Mouse (Mus musculus): ENCODE results near the gene Mon1a. TPM values are rescaled to one million over a fixed set of nuclear protein-coding genes. Genes with fewer than 3 reads are reported as not detected.

Gene Mon1a
- polyA plus RNA-seq, 1 experiment from 2014 or later: 12.6 TPM

GRCm38 (mm10) chr9:107891023-107891422 is 3.1 kb downstream of the Mon1a start:
- Histone ChIP-seq H3K4me3 (no peak overlapping the region), H3K9ac (no peak overlapping the region), H3K36me3 (no peaks in the 10 kb centered on the region), H3K4me1 (peaks cover 25% of the 10 kb centered on the region), H3K4me2 (no peak overlapping the region), H3K9me3 (no peaks in the 10 kb centered on the region), H3K27me3 (peaks cover 8% of the 10 kb centered on the region), H3K27ac (no peak overlapping the region)
- 100% methylated on average over 1 of the region's 1 CpGs for WGBS
- no peak for ATAC-seq (ENCODE audit: borderline replicate concordance, extremely low read depth, low FRiP score, low TSS enrichment)

GRCm38 (mm10) chr9:107898563-107898962 is 10.6 kb downstream of the Mon1a start:
- no peaks in the 10 kb centered on the region for H3K4me1 ChIP-seq
- H3K9me3 ChIP-seq: no peaks in the 10 kb centered on the region
- H3K4me3 ChIP-seq: no peak overlapping the region
- H3K36me3 ChIP-seq: no peaks in the 10 kb centered on the region; the same call in 1 of the 2 replicates
- ATAC-seq (ENCODE audit: borderline replicate concordance, extremely low read depth, low FRiP score, low TSS enrichment): no peak
- peaks cover 12% of the 10 kb centered on the region; the same call in 1 of the 2 replicates for H3K27me3 ChIP-seq
- no peak overlapping the region for H3K4me2 ChIP-seq
- H3K27ac ChIP-seq: no peak overlapping the region
- no peak overlapping the region for H3K9ac ChIP-seq
- 85% methylated on average over 10 of the region's 10 CpGs for WGBS

GRCm38 (mm10) chr9:107899855-107900254 is 11.9 kb downstream of the Mon1a start:
- ATAC-seq (ENCODE audit: borderline replicate concordance, extremely low read depth, low FRiP score, low TSS enrichment): no peak
- Histone ChIP-seq H3K27me3 (peaks cover 12% of the 10 kb centered on the region; the same call in 1 of the 2 replicates), H3K4me3 (no peak overlapping the region), H3K36me3 (no peaks in the 10 kb centered on the region; the same call in 1 of the 2 replicates), H3K9ac (no peak overlapping the region), H3K27ac (no peak overlapping the region), H3K4me1 (0 out of 2 replicates have a peak, but pooled peaks cover under 1% of the 10 kb centered on the region), H3K4me2 (no peak overlapping the region), H3K9me3 (no peaks in the 10 kb centered on the region)
- 80% methylated on average over 12 of the region's 12 CpGs for whole genome bisulfite sequencing

GRCm38 (mm10) chr9:107900840-107901626 is 13.1 kb downstream of the Mon1a start:
- H3K27me3 ChIP-seq: peaks cover 12% of the 10 kb centered on the region; the same call in 1 of the 2 replicates
- H3K4me1 ChIP-seq: peaks cover 6% of the 10 kb centered on the region
- H3K4me2 ChIP-seq: peak overlapping the region; percentile 59
- H3K9ac ChIP-seq: peak overlapping the region; percentile 15
- H3K36me3 ChIP-seq: no peaks in the 10 kb centered on the region; the same call in 1 of the 2 replicates
- 9% methylated on average over 44 of the region's 44 CpGs for WGBS
- peak overlapping the region; percentile 27 for H3K4me3 ChIP-seq
- 0 out of 2 replicates have a peak, but pooled peaks have one; percentile 19 for ATAC-seq (ENCODE audit: borderline replicate concordance, extremely low read depth, low FRiP score, low TSS enrichment)
- no peaks in the 10 kb centered on the region for H3K9me3 ChIP-seq
- no peak overlapping the region for H3K27ac ChIP-seq

GRCm38 (mm10) chr9:107901627-107901914 is 13.6 kb downstream of the Mon1a start:
- Histone ChIP-seq H3K9ac (no peak overlapping the region), H3K4me2 (peak overlapping the region; percentile 59), H3K36me3 (no peaks in the 10 kb centered on the region; the same call in 1 of the 2 replicates), H3K27me3 (peaks cover 12% of the 10 kb centered on the region; the same call in 1 of the 2 replicates), H3K27ac (no peak overlapping the region), H3K4me1 (peaks cover 11% of the 10 kb centered on the region), H3K9me3 (no peaks in the 10 kb centered on the region), H3K4me3 (peak overlapping the region; percentile 27; the same call in 1 of the 2 replicates)
- 20% methylated on average over 17 of the region's 17 CpGs for WGBS
- ATAC-seq (ENCODE audit: borderline replicate concordance, extremely low read depth, low FRiP score, low TSS enrichment): no peak

GRCm38 (mm10) chr9:107904726-107905125 is 16.8 kb downstream of the Mon1a start:
- Histone ChIP-seq H3K4me2 (no peak overlapping the region), H3K9ac (no peak overlapping the region), H3K4me1 (peaks cover 37% of the 10 kb centered on the region), H3K4me3 (no peak overlapping the region), H3K27ac (peak overlapping the region; percentile 47; the same call in 1 of the 2 replicates), H3K9me3 (no peaks in the 10 kb centered on the region), H3K27me3 (peaks cover 22% of the 10 kb centered on the region), H3K36me3 (no peaks in the 10 kb centered on the region)
- 1% methylated on average over 4 of the region's 4 CpGs for WGBS
- ATAC-seq (ENCODE audit: borderline replicate concordance, extremely low read depth, low FRiP score, low TSS enrichment): peak; percentile 19; the same call in 1 of the 2 replicates

- peak; percentile 69 for ATAC-seq (ENCODE audit: borderline replicate concordance, extremely low read depth, low FRiP score, low TSS enrichment)
- 18% methylated on average over 19 of the region's 19 CpGs for WGBS
- no peaks in the 10 kb centered on the region for H3K9me3 ChIP-seq
- peaks cover 43% of the 10 kb centered on the region for H3K4me1 ChIP-seq
- H3K27ac ChIP-seq: peak within 1 kb of the TSS; percentile 45; the same call in 1 of the 2 replicates
- no peaks in the 10 kb centered on the region for H3K36me3 ChIP-seq
- H3K27me3 ChIP-seq: peaks cover 10% of the 10 kb centered on the region
- H3K9ac ChIP-seq: peak within 1 kb of the TSS; percentile 37
- peak within 1 kb of the TSS; percentile 87 for H3K4me2 ChIP-seq
- peak within 1 kb of the TSS; percentile 46 for H3K4me3 ChIP-seq
Measured at GRCm38 (mm10) chr9:107906252-107906966, 18.5 kb downstream of the Mon1a start, which contains the start of gene Mst1r. Gene Mst1r, plus strand, starts transcription at chr9:107906873.

GRCm38 (mm10) chr9:107906967-107907800 is 19.2 kb downstream of the Mon1a start:
- peak overlapping the region; percentile 46 for H3K4me3 ChIP-seq
- H3K4me2 ChIP-seq: peak overlapping the region; percentile 87

GRCm38 (mm10) chr9:107907801-107908120 is 19.8 kb downstream of the Mon1a start:
- H3K4me2 ChIP-seq: peak overlapping the region; percentile 87
- WGBS: 53% methylated on average over 14 of the region's 14 CpGs
- H3K9me3 ChIP-seq: no peaks in the 10 kb centered on the region
- 0 out of 2 replicates have a peak overlapping the region, but pooled peaks have one; percentile 7 for H3K27ac ChIP-seq
- no peaks in the 10 kb centered on the region for H3K36me3 ChIP-seq
- H3K4me1 ChIP-seq: peaks cover 43% of the 10 kb centered on the region
- H3K9ac ChIP-seq: peak overlapping the region; percentile 20; the same call in 1 of the 2 replicates
- peak overlapping the region; percentile 46 for H3K4me3 ChIP-seq
- peaks cover 10% of the 10 kb centered on the region for H3K27me3 ChIP-seq
- ATAC-seq (ENCODE audit: borderline replicate concordance, extremely low read depth, low FRiP score, low TSS enrichment): no peak

More at GRCm38 (mm10) chr9:107906967-107907800, 19.2 kb downstream of the Mon1a start:
- 0 out of 2 replicates have a peak overlapping the region, but pooled peaks have one; percentile 45 for H3K27ac ChIP-seq
- peak overlapping the region; percentile 37 for H3K9ac ChIP-seq
- H3K36me3 ChIP-seq: no peaks in the 10 kb centered on the region
- peaks cover 43% of the 10 kb centered on the region for H3K4me1 ChIP-seq
- peaks cover 10% of the 10 kb centered on the region for H3K27me3 ChIP-seq
- no peak for ATAC-seq (ENCODE audit: borderline replicate concordance, extremely low read depth, low FRiP score, low TSS enrichment)
- H3K9me3 ChIP-seq: no peaks in the 10 kb centered on the region
- WGBS: 45% methylated on average over 31 of the region's 31 CpGs

GRCm38 (mm10) chr9:107908410-107909158 is 20.6 kb downstream of the Mon1a start:
- Histone ChIP-seq H3K9me3 (no peaks in the 10 kb centered on the region), H3K27ac (peak overlapping the region; percentile 45), H3K4me3 (peak overlapping the region; percentile 46), H3K36me3 (no peaks in the 10 kb centered on the region), H3K4me2 (peak overlapping the region; percentile 87), H3K9ac (peak overlapping the region; percentile 13; the same call in 1 of the 2 replicates), H3K27me3 (peaks cover 10% of the 10 kb centered on the region), H3K4me1 (peaks cover 43% of the 10 kb centered on the region)
- 31% methylated on average over 18 of the region's 18 CpGs for whole genome bisulfite sequencing
- no peak for ATAC-seq (ENCODE audit: borderline replicate concordance, extremely low read depth, low FRiP score, low TSS enrichment)

Measured in lung, embryonic 15.5 days (tissue).